Mouse (Mus musculus) erythroblast, embryonic 14.5 days (primary cell): ENCODE results near the gene Acadsb.

ENCODE experiments used
- GATA1 ChIP-seq: IDR thresholded peaks from 2 replicates; pipeline ENCODE4 v1.6.1; 2012; ENCODE audit warnings: low read length, inconsistent platforms, mixed read lengths
- TAL1 ChIP-seq: IDR thresholded peaks from 3 replicates; pipeline ENCODE4 v1.6.1; 2012; ENCODE audit warnings: low read length, inconsistent platforms, mixed read lengths

DNA sequence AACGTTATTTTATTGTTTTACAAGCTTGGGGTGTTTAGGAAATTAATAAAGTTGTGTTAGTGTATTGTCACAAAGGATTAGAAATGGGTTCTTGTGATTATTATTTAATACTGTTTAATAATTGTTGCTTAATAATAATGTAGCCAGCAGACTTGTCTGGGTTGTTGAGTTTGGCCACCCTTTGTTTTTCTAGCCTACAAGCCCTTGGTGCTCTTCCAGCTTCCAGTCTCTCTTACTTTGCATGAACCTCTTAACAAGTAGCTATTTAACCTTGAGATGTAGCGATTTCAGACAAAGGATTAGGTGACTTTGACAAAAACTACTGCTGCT lies 1.5 kb downstream of the Acadsb start:
- no peak for TF ChIP-seq GATA1
- no peak for TF ChIP-seq TAL1
